Mouse (Mus musculus) midbrain, embryonic 13.5 days (tissue): ENCODE results near the gene Insc. TPM values are rescaled to one million over a fixed set of nuclear protein-coding genes. Genes with fewer than 3 reads are reported as not detected.

Experiments used
- ATAC-seq: fragments of 200-750 bp; cut with Nextera tagmentation; 2 replicates; pipeline ENCODE4 v1.8.0; 2017; ENCODE audit warnings: mild to moderate bottlenecking, moderate TSS enrichment, moderate library complexity
- H3K27ac ChIP-seq: fragments of 300-500 bp; sonication (generic); 2 replicates; pipeline ENCODE4 v1.5.1; 2015; ENCODE audit warnings: inconsistent platforms, mild to moderate bottlenecking, moderate library complexity
- H3K27me3 ChIP-seq: fragments of 300-500 bp; sonication (generic); 2 replicates; pipeline ENCODE4 v1.6.1; 2015; ENCODE audit warnings: mild to moderate bottlenecking, inconsistent platforms
- H3K36me3 ChIP-seq: fragments of 300-500 bp; sonication (generic); 2 replicates; pipeline ENCODE4 v1.6.1; 2015; ENCODE audit warnings: mild to moderate bottlenecking, inconsistent platforms
- H3K4me1 ChIP-seq: fragments of 300-500 bp; sonication (generic); replicated peaks from 2 replicates; pipeline ENCODE4 v1.6.1; 2015; ENCODE audit warnings: inconsistent platforms
- H3K4me2 ChIP-seq: fragments of 300-500 bp; sonication (generic); replicated peaks from 2 replicates; pipeline ENCODE4 v1.6.1; 2015; ENCODE audit warnings: moderate library complexity, mild to moderate bottlenecking, inconsistent platforms
- H3K4me3 ChIP-seq: fragments of 300-500 bp; sonication (generic); replicated peaks from 2 replicates; pipeline ENCODE4 v1.5.1; 2015; ENCODE audit warnings: mild to moderate bottlenecking, inconsistent platforms
- H3K9ac ChIP-seq: fragments of 300-500 bp; sonication (generic); replicated peaks from 2 replicates; pipeline ENCODE4 v1.6.1; 2015; ENCODE audit warnings: mild to moderate bottlenecking, inconsistent platforms
- H3K9me3 ChIP-seq: fragments of 300-500 bp; sonication (generic); 2 replicates; pipeline ENCODE4 v1.6.1; 2016; ENCODE audit warnings: mild to moderate bottlenecking, inconsistent platforms
- WGBS: fragments of 180-500 bp; shearing (Covaris S2); methylation state at CpG from one replicate; pipeline ENCODE4 v1.1.7; 2015; 5-methylcytosine and 5-hydroxymethylcytosine counted together
- polyA plus RNA-seq: library from polyadenylated mRNA; unstranded; fragments of >200 nt; fragmentation: Nextera tagmentation; extraction: Ambion mirVana; gene quantifications from 2 replicates; pipeline ENCODE4 v1.2.1, GENCODE M21; 2015

The Insc gene
- polyA plus RNA-seq, 1 experiment from 2014 or later, result 1.7 TPM

GRCm38 (mm10) chr7:114805311-114805710, 61.8 kb downstream of the Insc start:
- H3K36me3 ChIP-seq, result no peaks in the 10 kb centered on the region
- no peaks in the 10 kb centered on the region for H3K9me3 ChIP-seq
- 92% methylated on average over 2 of the region's 2 CpGs for WGBS
- H3K27me3 ChIP-seq, result no peaks in the 10 kb centered on the region
- H3K4me3 ChIP-seq, result no peak overlapping the region
- ATAC-seq, result no peak
- no peak overlapping the region for H3K27ac ChIP-seq
- no peaks in the 10 kb centered on the region for H3K4me1 ChIP-seq
- no peak overlapping the region for H3K4me2 ChIP-seq
- no peak overlapping the region for H3K9ac ChIP-seq

- Histone ChIP-seq H3K36me3 (no peaks in the 10 kb centered on the region), H3K4me2 (no peak overlapping the region), H3K27ac (no peak overlapping the region), H3K4me1 (no peaks in the 10 kb centered on the region), H3K27me3 (no peaks in the 10 kb centered on the region), H3K9ac (no peak overlapping the region), H3K9me3 (0 out of 2 replicates have a peak, but pooled peaks cover 4% of the 10 kb centered on the region), H3K4me3 (no peak overlapping the region)
- ATAC-seq, result no peak
- WGBS, result 78% methylated on average over 5 of the region's 5 CpGs
These were observed 63.8 kb downstream of the Insc start for GRCm38 (mm10) chr7:114807343-114807742.

GRCm38 (mm10) chr7:114808341-114808740, 64.8 kb downstream of the Insc start:
- WGBS, result 86% methylated on average over 3 of the region's 3 CpGs
- Histone ChIP-seq H3K9me3 (0 out of 2 replicates have a peak, but pooled peaks cover 4% of the 10 kb centered on the region), H3K27ac (no peak overlapping the region), H3K4me3 (no peak overlapping the region), H3K27me3 (no peaks in the 10 kb centered on the region), H3K9ac (no peak overlapping the region), H3K4me1 (no peaks in the 10 kb centered on the region), H3K4me2 (no peak overlapping the region), H3K36me3 (no peaks in the 10 kb centered on the region)
- no peak for ATAC-seq

DNA sequence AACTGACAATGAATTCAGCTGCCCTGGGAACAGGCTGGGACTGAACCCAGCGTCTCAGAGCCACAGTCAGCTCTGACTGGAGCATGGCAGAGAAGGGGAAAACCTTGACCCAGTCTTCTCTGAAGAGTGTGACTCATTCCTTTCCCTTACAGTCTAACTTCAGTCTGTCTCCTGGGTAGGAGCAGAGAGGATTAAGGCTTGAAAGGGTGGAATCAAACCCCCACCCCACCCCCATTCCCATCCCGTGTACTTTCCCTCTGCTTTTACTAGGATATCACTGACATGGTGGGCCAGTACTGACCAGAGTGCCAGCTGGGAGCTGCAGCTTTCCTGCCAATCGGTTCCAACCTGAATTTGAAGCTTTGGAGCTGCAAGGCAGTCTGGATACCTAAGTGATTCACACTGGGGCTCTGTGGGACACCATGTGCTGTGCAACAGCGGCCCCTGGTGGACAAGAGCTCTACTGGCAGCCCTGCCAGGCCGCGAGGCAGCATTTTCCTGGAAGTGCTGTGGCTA, 73.9 kb downstream of the Insc start:
- H3K36me3 ChIP-seq, result no peaks in the 10 kb centered on the region
- no peak overlapping the region for H3K27ac ChIP-seq
- peak; percentile 96 for ATAC-seq
- no peaks in the 10 kb centered on the region for H3K9me3 ChIP-seq
- H3K4me2 ChIP-seq, result no peak overlapping the region
- no peak overlapping the region for H3K4me3 ChIP-seq
- H3K27me3 ChIP-seq, result 0 out of 2 replicates have a peak, but pooled peaks cover 4% of the 10 kb centered on the region
- no peak overlapping the region for H3K9ac ChIP-seq
- H3K4me1 ChIP-seq, result no peaks in the 10 kb centered on the region
- WGBS, result 6% methylated on average over 6 of the region's 6 CpGs

DNA sequence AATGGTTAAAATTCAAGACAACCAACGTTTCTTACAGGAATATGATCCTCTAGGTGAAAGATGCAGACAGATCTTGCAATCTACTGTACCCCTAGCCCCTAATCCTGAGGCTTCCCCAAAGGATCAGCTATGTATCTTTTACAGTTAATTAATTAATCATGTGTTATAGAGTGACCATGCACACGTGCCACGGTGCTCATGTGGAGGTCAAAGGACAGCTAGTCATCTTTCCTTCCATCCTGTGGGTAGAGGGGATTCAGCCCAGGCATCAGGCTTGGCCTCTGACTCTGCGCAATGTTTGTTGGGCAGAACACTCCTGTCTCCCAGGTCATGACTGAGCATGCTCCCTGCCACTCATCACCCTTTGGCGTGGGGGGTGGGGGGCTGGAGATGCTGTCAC, 74.4 kb downstream of the Insc start:
- H3K27ac ChIP-seq, result no peak overlapping the region
- H3K9me3 ChIP-seq, result no peaks in the 10 kb centered on the region
- H3K4me3 ChIP-seq, result no peak overlapping the region
- H3K9ac ChIP-seq, result no peak overlapping the region
- no peaks in the 10 kb centered on the region for H3K4me1 ChIP-seq
- no peak overlapping the region for H3K4me2 ChIP-seq
- ATAC-seq, result peak; percentile 49
- 0 out of 2 replicates have a peak, but pooled peaks cover 4% of the 10 kb centered on the region for H3K27me3 ChIP-seq
- H3K36me3 ChIP-seq, result no peaks in the 10 kb centered on the region
- WGBS, result 32% methylated on average over 5 of the region's 5 CpGs

DNA sequence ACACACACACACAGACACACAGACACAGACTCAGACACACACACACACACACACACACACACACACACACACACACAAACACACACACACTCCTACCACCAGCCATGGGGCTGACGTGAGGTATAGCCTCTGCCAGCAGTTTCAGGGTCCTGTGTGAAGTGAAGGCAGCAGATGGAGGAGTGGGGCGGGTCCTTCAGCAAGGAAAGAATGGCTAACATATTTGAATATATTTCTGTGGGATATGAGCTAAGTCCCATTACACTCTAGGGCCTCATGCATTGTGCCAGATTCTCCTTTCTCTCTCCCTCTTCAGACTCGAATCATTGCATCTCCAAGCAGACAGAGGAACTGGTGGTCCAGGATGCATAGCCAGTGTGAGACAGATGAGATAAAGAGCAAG, 74.9 kb downstream of the Insc start:
- Histone ChIP-seq H3K4me2 (no peak overlapping the region), H3K4me1 (no peaks in the 10 kb centered on the region), H3K9me3 (no peaks in the 10 kb centered on the region), H3K36me3 (no peaks in the 10 kb centered on the region), H3K27me3 (0 out of 2 replicates have a peak, but pooled peaks cover 4% of the 10 kb centered on the region), H3K4me3 (no peak overlapping the region), H3K9ac (no peak overlapping the region), H3K27ac (no peak overlapping the region)
- ATAC-seq, result no peak
- 83% methylated on average over 3 of the region's 3 CpGs for WGBS

- H3K4me2 ChIP-seq, result no peak overlapping the region
- no peaks in the 10 kb centered on the region for H3K4me1 ChIP-seq
- H3K9me3 ChIP-seq, result no peaks in the 10 kb centered on the region
- no peak overlapping the region for H3K4me3 ChIP-seq
- no peak for ATAC-seq
- WGBS, result 75% methylated on average over 8 of the region's 8 CpGs
- H3K9ac ChIP-seq, result no peak overlapping the region
- 0 out of 2 replicates have a peak, but pooled peaks cover 4% of the 10 kb centered on the region for H3K27me3 ChIP-seq
- no peaks in the 10 kb centered on the region for H3K36me3 ChIP-seq
- no peak overlapping the region for H3K27ac ChIP-seq
These were observed 75.3 kb downstream of the Insc start for GRCm38 (mm10) chr7:114818836-114819235.

DNA sequence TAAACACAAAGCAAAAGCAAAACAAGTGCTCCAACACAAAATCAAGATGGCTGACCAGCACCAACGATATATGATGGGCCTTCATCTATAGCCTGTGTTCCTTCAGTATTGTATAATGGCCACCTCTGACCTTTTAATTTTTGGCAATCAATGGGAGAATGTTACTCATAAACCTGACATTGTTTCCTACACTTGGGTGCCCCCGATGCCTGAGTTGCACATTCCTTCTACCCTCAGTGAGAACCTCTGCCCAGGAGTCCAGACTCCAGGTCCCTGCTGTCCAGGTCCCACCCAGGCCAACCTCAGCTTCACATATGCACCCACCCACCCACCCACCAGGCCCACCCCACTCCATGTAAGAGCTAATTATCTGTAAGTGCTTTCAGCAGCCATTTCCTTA, 79.2 kb downstream of the Insc start:
- Histone ChIP-seq H3K4me1 (no peaks in the 10 kb centered on the region), H3K4me2 (no peak overlapping the region), H3K27me3 (no peaks in the 10 kb centered on the region), H3K36me3 (no peaks in the 10 kb centered on the region), H3K9me3 (no peaks in the 10 kb centered on the region), H3K4me3 (no peak overlapping the region), H3K27ac (no peak overlapping the region), H3K9ac (no peak overlapping the region)
- ATAC-seq, result no peak
- 94% methylated on average over 2 of the region's 2 CpGs for WGBS

DNA sequence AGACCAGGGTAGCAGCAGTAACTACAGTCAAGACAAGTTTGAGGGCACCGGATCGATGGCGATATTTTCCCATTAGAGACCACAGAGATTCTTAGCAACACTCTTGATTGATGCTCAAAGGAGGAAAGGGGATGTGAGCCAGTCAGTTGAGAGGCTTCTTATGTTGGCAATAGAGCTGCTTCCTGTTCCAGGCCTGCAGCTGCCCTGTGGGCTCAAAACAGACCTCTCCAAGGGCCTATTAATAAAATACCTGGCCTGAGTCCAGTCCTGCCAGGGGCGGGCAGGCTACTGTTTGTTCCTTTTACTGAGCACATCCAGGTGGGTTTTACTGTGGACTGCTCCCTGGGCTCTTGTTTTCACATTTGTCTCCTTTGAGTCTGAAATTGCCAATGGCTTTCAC, 83.9 kb downstream of the Insc start:
- H3K4me2 ChIP-seq, result no peak overlapping the region
- H3K36me3 ChIP-seq, result no peaks in the 10 kb centered on the region
- H3K27ac ChIP-seq, result no peak overlapping the region
- H3K4me3 ChIP-seq, result no peak overlapping the region
- H3K27me3 ChIP-seq, result no peaks in the 10 kb centered on the region
- no peak overlapping the region for H3K9ac ChIP-seq
- H3K9me3 ChIP-seq, result no peaks in the 10 kb centered on the region
- 87% methylated on average over 4 of the region's 4 CpGs for WGBS
- ATAC-seq, result no peak
- H3K4me1 ChIP-seq, result no peaks in the 10 kb centered on the region

DNA sequence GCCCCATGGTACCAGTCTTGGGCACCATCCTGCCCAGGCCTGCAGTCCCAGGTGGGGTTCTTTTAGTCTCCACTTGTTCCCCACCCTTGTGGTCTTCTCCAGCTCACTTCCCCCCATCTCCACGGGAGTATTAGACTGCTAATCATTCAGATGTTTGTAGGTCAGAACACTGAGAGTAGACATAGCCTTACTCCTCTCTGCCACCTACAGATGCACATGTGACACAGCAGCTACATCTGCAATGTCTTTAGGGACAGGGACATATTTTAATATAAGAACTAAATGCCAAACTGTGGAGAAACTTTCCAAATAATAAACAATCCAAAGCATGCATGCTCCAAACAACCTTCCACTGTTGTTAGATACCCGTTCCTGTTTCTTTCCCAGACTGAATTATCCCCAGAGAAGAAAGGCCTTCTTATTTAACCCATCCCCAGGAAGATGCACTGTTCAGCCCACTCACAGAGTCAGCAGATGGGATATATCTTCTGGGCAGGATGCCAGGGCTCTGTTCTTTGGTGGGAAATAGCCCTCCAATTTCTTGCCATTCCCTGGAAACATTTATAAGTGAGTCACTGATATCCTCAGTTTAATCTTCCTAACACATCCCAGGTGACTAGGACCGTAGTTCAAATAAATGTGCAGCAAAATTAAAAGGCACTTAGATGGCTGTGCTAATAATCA, 88.9 kb downstream of the Insc start:
- 60% methylated on average over 3 of the region's 3 CpGs for WGBS
- no peak overlapping the region for H3K4me3 ChIP-seq
- no peak for ATAC-seq
- no peaks in the 10 kb centered on the region for H3K4me1 ChIP-seq
- no peaks in the 10 kb centered on the region for H3K27me3 ChIP-seq
- H3K9ac ChIP-seq, result no peak overlapping the region
- H3K27ac ChIP-seq, result no peak overlapping the region
- H3K36me3 ChIP-seq, result no peaks in the 10 kb centered on the region
- H3K4me2 ChIP-seq, result no peak overlapping the region
- no peaks in the 10 kb centered on the region for H3K9me3 ChIP-seq

- Histone ChIP-seq H3K27me3 (no peaks in the 10 kb centered on the region), H3K4me3 (no peak overlapping the region), H3K4me1 (no peaks in the 10 kb centered on the region), H3K36me3 (no peaks in the 10 kb centered on the region), H3K9ac (no peak overlapping the region), H3K27ac (no peak overlapping the region), H3K9me3 (no peaks in the 10 kb centered on the region), H3K4me2 (no peak overlapping the region)
- WGBS, result 93% methylated on average over 6 of the region's 6 CpGs
- ATAC-seq, result no peak
These were observed 91.0 kb downstream of the Insc start for GRCm38 (mm10) chr7:114834504-114834903.

DNA sequence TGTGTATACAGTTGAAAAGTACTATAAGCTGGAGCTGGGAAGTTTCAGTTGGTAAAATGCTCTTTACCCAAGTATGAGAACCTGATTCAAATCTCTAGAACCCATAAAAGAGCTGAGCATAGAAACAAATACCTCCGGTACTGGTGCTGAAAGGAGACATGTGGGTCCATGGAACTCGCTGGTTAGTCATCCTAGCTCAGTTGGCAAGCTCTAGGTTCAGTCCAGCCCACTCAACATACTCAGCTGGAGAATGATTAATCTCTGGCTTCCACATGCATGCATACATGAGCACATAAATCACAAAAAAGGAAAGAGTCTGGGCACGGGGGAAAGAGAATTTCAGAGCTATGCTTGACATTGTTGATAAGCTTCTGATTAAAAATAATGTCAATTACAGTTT, 93.8 kb downstream of the Insc start:
- ATAC-seq, result no peak
- no peak overlapping the region for H3K9ac ChIP-seq
- no peak overlapping the region for H3K4me3 ChIP-seq
- no peaks in the 10 kb centered on the region for H3K36me3 ChIP-seq
- H3K27ac ChIP-seq, result no peak overlapping the region
- H3K4me1 ChIP-seq, result peaks cover 8% of the 10 kb centered on the region
- WGBS, result 91% methylated on average over 3 of the region's 3 CpGs
- no peak overlapping the region for H3K4me2 ChIP-seq
- H3K27me3 ChIP-seq, result no peaks in the 10 kb centered on the region
- H3K9me3 ChIP-seq, result no peaks in the 10 kb centered on the region
